In the genomic region with DNA sequence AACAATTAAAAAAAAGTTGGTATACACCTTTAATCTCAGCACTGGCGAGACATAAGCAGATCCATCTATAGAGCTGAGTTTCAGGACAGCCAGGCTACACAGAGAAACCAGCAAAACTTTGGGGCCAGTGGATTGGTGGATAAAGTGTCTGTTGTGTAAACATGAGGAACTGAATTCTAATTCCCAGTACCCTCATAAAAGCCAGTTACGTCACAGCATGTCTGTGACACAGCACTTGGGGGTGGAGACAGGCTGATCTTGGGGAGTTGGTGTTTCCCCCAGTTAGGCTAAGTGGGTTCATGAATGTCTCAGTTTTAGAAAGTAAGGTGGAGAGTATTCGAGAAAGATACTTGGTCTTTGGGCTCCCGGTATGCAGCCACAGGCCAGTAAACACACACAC, we compare ENCODE assay signal across 14 mouse cellular contexts. TPM values are rescaled to one million over a fixed set of nuclear protein-coding genes. Genes with fewer than 3 reads are reported as not detected.
A peak's percentile ranks its signal among the peaks of the same experiment; 100 is the strongest.
DNase-seq lines count a peak whose midpoint lies in the region; ATAC-seq and TF ChIP-seq lines count a peak whose summit lies in the region.
"Had no signal": no experiment of that assay in that cellular context is flagged by ENCODE, and none has a peak within 500 bp of the region (broad histone marks: within the 10 kb centered on the region; RNA-seq: fewer than 3 reads in every experiment).

No protein-coding gene starts in this region.

- H3K27ac ChIP-seq in liver, embryonic 12.5 days = peak overlapping the region; percentile 64; the same call in 1 of the 2 replicates
- peak overlapping the region; percentile 65 for H3K27ac ChIP-seq in forebrain, embryonic 13.5 days
- H3K27ac ChIP-seq in liver, embryonic 14.5 days = peak overlapping the region; percentile 24; the same call in 1 of the 2 replicates
- H3K27ac ChIP-seq in neural tube, embryonic 14.5 days (ENCODE audit: low read depth, low read length) = 0 out of 2 replicates have a peak overlapping the region, but pooled peaks have one; percentile 60
- H3K27ac ChIP-seq: kidney, embryonic 15.5 days had no signal

- no peaks in the 10 kb centered on the region for H3K27me3 ChIP-seq in liver, embryonic 12.5 days (replicated peaks)
- H3K27me3 ChIP-seq in forebrain, embryonic 13.5 days = no peaks in the 10 kb centered on the region
- H3K27me3 ChIP-seq in liver, embryonic 14.5 days (ENCODE audit: control insufficient read depth, insufficient read depth, low read length) = no peaks in the 10 kb centered on the region
- H3K27me3 ChIP-seq in neural tube, embryonic 14.5 days (ENCODE audit: control insufficient read depth, insufficient read depth, low read length) = no peaks in the 10 kb centered on the region; the same call in 1 of the 2 replicates
- H3K27me3 ChIP-seq: kidney, embryonic 15.5 days had no signal

- DNase-seq in liver = no peak
- no peak for DNase-seq in liver, embryonic 14.5 days (ENCODE audit: low read depth in 3 of 3, low spot score in 3 of 3)
- no peak for DNase-seq in layer of hippocampus, adult 18-20 months (ENCODE audit: low spot score in 2 of 2)
- no peak for DNase-seq in cerebellum, postnatal 10 days
- DNase-seq in thymus, postnatal 14 days = no peak
- DNase-seq: gastrocnemius, postnatal 36 days; heart, postnatal 36 days; lung, adult 18-20 months had no signal

- no peaks in the 10 kb centered on the region for H3K9me3 ChIP-seq in liver, embryonic 12.5 days (replicated peaks)
- H3K9me3 ChIP-seq in forebrain, embryonic 13.5 days (replicated peaks) = peaks cover 3% of the 10 kb centered on the region; the same call in 1 of the 2 replicates
- no peaks in the 10 kb centered on the region for H3K9me3 ChIP-seq in liver, embryonic 14.5 days (ENCODE audit: control insufficient read depth, low read length)
- no peaks in the 10 kb centered on the region for H3K9me3 ChIP-seq in neural tube, embryonic 14.5 days (ENCODE audit: control insufficient read depth, low read length)
- H3K9me3 ChIP-seq: G1E; kidney, embryonic 15.5 days; megakaryocyte, embryonic 14.5 days had no signal

- peak overlapping the region; percentile 98 for H3K9ac ChIP-seq in liver, embryonic 12.5 days
- 0 out of 2 replicates have a peak overlapping the region, but pooled peaks have one; percentile 99 for H3K9ac ChIP-seq in forebrain, embryonic 13.5 days
- H3K9ac ChIP-seq in liver, embryonic 14.5 days (replicated peaks) = no peak overlapping the region
- no peak overlapping the region for H3K9ac ChIP-seq in neural tube, embryonic 14.5 days (replicated peaks; ENCODE audit: low read depth, low read length)
- H3K9ac ChIP-seq: kidney, embryonic 15.5 days had no signal

- peak overlapping the region; percentile 82; the same call in 1 of the 2 replicates for H3K4me2 ChIP-seq in liver, embryonic 12.5 days
- peak overlapping the region; percentile 78 for H3K4me2 ChIP-seq in forebrain, embryonic 13.5 days
- no peak overlapping the region; the same call in 1 of the 2 replicates for H3K4me2 ChIP-seq in liver, embryonic 14.5 days (ENCODE audit: low read depth)
- no peak overlapping the region for H3K4me2 ChIP-seq in neural tube, embryonic 14.5 days (ENCODE audit: low read depth, low read length)

- 0 out of 2 replicates have a peak, but pooled peaks cover 4% of the 10 kb centered on the region for H3K36me3 ChIP-seq in liver, embryonic 12.5 days
- H3K36me3 ChIP-seq in forebrain, embryonic 13.5 days (ENCODE audit: poor library complexity, severe bottlenecking) = no peaks in the 10 kb centered on the region
- no peaks in the 10 kb centered on the region for H3K36me3 ChIP-seq in liver, embryonic 14.5 days (replicated peaks; ENCODE audit: control insufficient read depth, insufficient read depth, low read depth)
- no peaks in the 10 kb centered on the region for H3K36me3 ChIP-seq in neural tube, embryonic 14.5 days (ENCODE audit: control insufficient read depth, insufficient read depth, low read length)
- H3K36me3 ChIP-seq: kidney, embryonic 15.5 days had no signal

- 81% methylated on average over 4 of the region's 4 CpGs for WGBS in liver, embryonic 12.5 days (ENCODE audit: insufficient replicate concordance)
- WGBS in forebrain, embryonic 13.5 days = 77% methylated on average over 4 of the region's 4 CpGs
- WGBS in liver, embryonic 14.5 days (ENCODE audit: insufficient replicate concordance) = 80% methylated on average over 4 of the region's 4 CpGs
- 77% methylated on average over 4 of the region's 4 CpGs for WGBS in neural tube, embryonic 14.5 days

- TF ChIP-seq CTCF in liver, embryonic 14.5 days (IDR thresholded peaks at IDR 0.05; ENCODE audit: low read depth) = no peak

- TF ChIP-seq EP300 in liver, embryonic 14.5 days (IDR thresholded peaks at IDR 0.05; ENCODE audit: low read depth) = no peak

- H3K4me3 ChIP-seq in liver, embryonic 12.5 days = no peak overlapping the region
- H3K4me3 ChIP-seq in forebrain, embryonic 13.5 days = no peak overlapping the region
- no peak overlapping the region for H3K4me3 ChIP-seq in liver, embryonic 14.5 days (ENCODE audit: insufficient read depth in 1 of 2, low read depth in 2 of 2, low read length in 2 of 2)
- H3K4me3 ChIP-seq in neural tube, embryonic 14.5 days (ENCODE audit: low read depth, low read length) = no peak overlapping the region
- H3K4me3 ChIP-seq: megakaryocyte, embryonic 14.5 days had no signal

- peaks cover 52% of the 10 kb centered on the region for H3K4me1 ChIP-seq in liver, embryonic 12.5 days
- peaks cover 24% of the 10 kb centered on the region for H3K4me1 ChIP-seq in forebrain, embryonic 13.5 days
- H3K4me1 ChIP-seq in liver, embryonic 14.5 days (replicated peaks; ENCODE audit: control insufficient read depth in 2 of 2, insufficient read depth in 2 of 2, low read length in 1 of 2) = peaks cover 22 to 33% of the 10 kb centered on the region in 2 experiments
- H3K4me1 ChIP-seq in neural tube, embryonic 14.5 days (ENCODE audit: control insufficient read depth, insufficient read depth, low read length) = peaks cover 16% of the 10 kb centered on the region

- ATAC-seq in liver, embryonic 12.5 days = no peak
- ATAC-seq in forebrain, embryonic 13.5 days = no peak
- ATAC-seq in liver, embryonic 14.5 days (ENCODE audit: insufficient read depth) = no peak
- no peak for ATAC-seq in neural tube, embryonic 14.5 days (ENCODE audit: low read depth)

RNA-seq across cellular contexts. Expression of gene Prdm10, which starts 2.7 kb away (rescaled TPM):
- 4.1 and 4.7 TPM in 2 replicates for polyA plus RNA-seq in liver, embryonic 12.5 days (2016; fragmentation: Nextera tagmentation; extraction: Ambion mirVana)
- polyA plus RNA-seq in forebrain, embryonic 13.5 days (2015; fragmentation: Nextera tagmentation; extraction: Ambion mirVana) = 8.6 and 8.8 TPM in 2 replicates
- polyA plus RNA-seq in liver, embryonic 14.5 days (2012; rRNA removed) = 4.0 and 4.9 TPM in 2 replicates
- 2.3 and 2.7 TPM in 2 replicates for polyA plus RNA-seq in liver, embryonic 14.5 days (2014; fragmentation: Nextera tagmentation; extraction: Ambion mirVana)
- polyA plus RNA-seq in neural tube, embryonic 14.5 days (2014; fragmentation: Nextera tagmentation; extraction: Ambion mirVana) = 9.6 and 11.6 TPM in 2 replicates
- 10 to 100 TPM; 19.9 to 23.1 TPM for total RNA-seq in layer of hippocampus, adult 18-20 months (2021)

Comparison
In these comparisons a context has a peak if more than half of its experiments do, and no peak if none do; other contexts are left out.
1. H3K4me2 ChIP-seq: peak in liver, embryonic 12.5 days (single experiment) and forebrain, embryonic 13.5 days (single experiment); none in liver, embryonic 14.5 days (single experiment) and neural tube, embryonic 14.5 days (single experiment).
2. H3K9ac ChIP-seq: peak in liver, embryonic 12.5 days (single experiment) and forebrain, embryonic 13.5 days (single experiment); none in liver, embryonic 14.5 days (single experiment) and neural tube, embryonic 14.5 days (single experiment).
3. Peak in every context shown above with its lines, with median percentiles within 50 percentile points of each other: H3K27ac ChIP-seq.